Mouse (Mus musculus): ENCODE results near the gene Mettl17. TPM values are rescaled to one million over a fixed set of nuclear protein-coding genes. Genes with fewer than 3 reads are reported as not detected.
A peak's percentile ranks its signal among the peaks of the same experiment; 100 is the strongest.
"Not testable (repeated sequence)": the region's sequence is repeated elsewhere in the genome, so short reads cannot be mapped to it uniquely, and the experiment has no call there.

The Mettl17 gene
- polyA plus RNA-seq, 1 experiment from 2014 or later, result 75.2 TPM

DNA sequence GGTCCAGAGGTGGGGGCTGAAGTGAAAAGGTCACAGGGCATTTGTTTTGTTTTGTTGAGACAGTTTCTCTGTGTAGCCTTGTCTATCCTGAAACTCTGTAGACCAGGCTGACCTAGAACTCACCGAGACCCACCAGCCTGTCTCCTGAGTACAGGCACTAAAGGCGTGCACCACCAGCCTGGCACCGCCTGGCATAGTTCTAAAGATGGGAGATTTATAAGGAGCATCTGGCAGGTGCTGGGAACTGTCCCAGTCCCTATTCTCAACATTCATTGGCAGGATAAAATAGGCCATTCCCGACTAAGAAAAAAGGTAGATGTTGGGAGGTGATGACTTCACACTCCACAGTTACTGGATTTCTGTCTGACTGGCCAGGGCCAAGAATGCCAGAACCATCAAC, 34.3 kb downstream of the Mettl17 start:
- Histone ChIP-seq H3K27ac (replicated peaks) (no peak overlapping the region), H3K4me1 (replicated peaks) (peaks cover 4% of the 10 kb centered on the region), H3K9ac (no peak overlapping the region), H3K36me3 (no peaks in the 10 kb centered on the region), H3K4me3 (no peak overlapping the region), H3K4me2 (no peak overlapping the region), H3K27me3 (no peaks in the 10 kb centered on the region), H3K9me3 (no peaks in the 10 kb centered on the region)
- ATAC-seq (ENCODE audit: low FRiP score, low read depth), result no peak
- 88% methylated on average over 4 of the region's 4 CpGs for WGBS

DNA sequence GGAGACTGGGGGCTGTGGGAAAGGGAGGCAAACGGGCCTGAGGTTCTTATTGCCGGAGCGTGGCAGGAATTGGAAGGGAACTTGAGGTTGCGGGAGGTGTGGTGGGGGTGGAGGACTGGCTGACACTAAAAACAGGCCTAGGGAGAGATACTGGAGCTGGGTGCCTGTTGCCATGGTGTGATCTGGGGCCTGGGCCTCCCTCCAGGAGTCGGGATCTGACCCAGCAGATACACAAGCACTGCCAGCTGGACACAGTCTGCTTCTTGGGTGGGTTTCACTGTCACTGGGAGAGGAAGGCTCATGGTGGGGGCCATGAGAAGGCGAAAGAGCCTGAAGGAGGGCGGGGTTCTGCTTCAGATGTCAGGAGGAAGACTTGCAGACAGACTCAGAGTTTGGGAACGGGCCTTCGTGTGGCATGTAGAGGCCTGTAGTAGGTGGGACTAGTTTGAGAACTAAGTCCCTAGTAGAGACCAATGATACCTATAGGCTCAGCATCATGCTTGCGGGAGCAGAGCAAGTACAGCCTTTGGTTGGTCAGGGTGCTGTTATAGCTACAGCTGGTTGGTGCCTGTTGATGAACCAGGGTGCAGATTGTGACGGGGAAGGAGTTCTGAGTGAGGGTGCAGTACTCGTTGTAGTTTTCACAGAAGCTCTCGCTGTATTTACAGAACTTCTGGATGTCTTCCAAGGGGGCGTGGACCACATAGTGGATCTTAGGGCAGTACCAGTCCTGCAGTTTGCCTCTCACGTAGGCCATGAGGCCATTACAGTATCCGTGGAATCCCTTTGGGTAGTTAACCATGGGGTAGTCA, 37.3 kb downstream of the Mettl17 start:
- no peaks in the 10 kb centered on the region for H3K36me3 ChIP-seq
- no peaks in the 10 kb centered on the region for H3K4me1 ChIP-seq (replicated peaks)
- 81% methylated on average over 16 of the region's 16 CpGs for WGBS
- H3K27ac ChIP-seq (replicated peaks), result peak overlapping the region; percentile 76
- H3K27me3 ChIP-seq, result no peaks in the 10 kb centered on the region
- peak; percentile 87 for ATAC-seq (ENCODE audit: low FRiP score, low read depth)
- no peak overlapping the region for H3K4me3 ChIP-seq
- no peak overlapping the region for H3K9ac ChIP-seq
- H3K9me3 ChIP-seq, result no peaks in the 10 kb centered on the region
- H3K4me2 ChIP-seq, result no peak overlapping the region

DNA sequence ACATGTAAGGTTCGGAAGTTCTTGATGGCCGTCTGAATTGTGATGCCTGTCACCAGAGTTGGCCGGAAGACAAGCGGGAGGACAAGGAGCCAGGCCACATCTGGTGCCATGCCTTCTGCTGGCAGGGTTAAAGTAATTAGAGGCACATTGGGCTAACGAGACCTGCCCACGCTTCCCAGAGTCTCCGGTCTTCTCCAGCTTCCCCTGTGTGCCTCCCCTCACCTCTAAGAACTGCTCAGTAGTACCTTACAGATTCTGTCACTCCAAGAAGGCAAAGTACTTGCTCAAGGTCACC, 37.9 kb downstream of the Mettl17 start, which contains the start of gene Rnase13:
TSS of gene Rnase13 (minus strand) at position 203 of the 295 bp plus-strand sequence.
- no peak within 1 kb of the TSS for H3K4me2 ChIP-seq
- peak; percentile 5; the same call in 1 of the 2 replicates for ATAC-seq (ENCODE audit: low FRiP score, low read depth)
- H3K9me3 ChIP-seq, result no peaks in the 10 kb centered on the region
- no peaks in the 10 kb centered on the region for H3K4me1 ChIP-seq (replicated peaks)
- H3K36me3 ChIP-seq, result no peaks in the 10 kb centered on the region
- H3K4me3 ChIP-seq, result no peak within 1 kb of the TSS
- H3K27ac ChIP-seq (replicated peaks), result peak within 1 kb of the TSS; percentile 76
- WGBS, result 79% methylated on average over 7 of the region's 7 CpGs
- H3K9ac ChIP-seq, result no peak within 1 kb of the TSS
- H3K27me3 ChIP-seq, result no peaks in the 10 kb centered on the region

DNA sequence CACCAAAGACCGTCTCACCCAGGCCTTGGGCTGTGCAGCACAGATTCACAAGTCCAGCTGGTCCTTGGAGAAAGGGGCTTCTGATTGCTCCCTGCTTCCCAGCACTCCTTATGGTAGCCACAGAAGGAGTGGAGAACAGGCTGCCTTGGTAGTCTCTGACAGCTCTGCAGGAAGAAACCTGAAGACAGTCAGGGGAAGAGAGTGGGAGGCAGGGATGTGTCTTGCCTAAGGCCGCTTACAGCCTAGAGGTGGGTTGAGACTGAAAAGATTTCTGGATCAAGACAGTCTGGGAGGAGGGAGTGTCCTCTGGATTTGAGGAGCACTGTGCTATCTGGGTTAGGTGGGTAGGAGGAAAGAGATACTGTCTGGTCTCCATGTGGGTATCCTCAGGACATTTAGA, 38.3 kb downstream of the Mettl17 start:
- H3K27ac ChIP-seq (replicated peaks), result peak overlapping the region; percentile 46
- no peaks in the 10 kb centered on the region for H3K36me3 ChIP-seq
- no peak overlapping the region for H3K4me2 ChIP-seq
- no peak for ATAC-seq (ENCODE audit: low FRiP score, low read depth)
- WGBS, result 85% methylated on average over 2 of the region's 2 CpGs
- H3K4me1 ChIP-seq (replicated peaks), result no peaks in the 10 kb centered on the region
- H3K4me3 ChIP-seq, result no peak overlapping the region
- H3K27me3 ChIP-seq, result no peaks in the 10 kb centered on the region
- no peak overlapping the region for H3K9ac ChIP-seq
- H3K9me3 ChIP-seq, result no peaks in the 10 kb centered on the region

DNA sequence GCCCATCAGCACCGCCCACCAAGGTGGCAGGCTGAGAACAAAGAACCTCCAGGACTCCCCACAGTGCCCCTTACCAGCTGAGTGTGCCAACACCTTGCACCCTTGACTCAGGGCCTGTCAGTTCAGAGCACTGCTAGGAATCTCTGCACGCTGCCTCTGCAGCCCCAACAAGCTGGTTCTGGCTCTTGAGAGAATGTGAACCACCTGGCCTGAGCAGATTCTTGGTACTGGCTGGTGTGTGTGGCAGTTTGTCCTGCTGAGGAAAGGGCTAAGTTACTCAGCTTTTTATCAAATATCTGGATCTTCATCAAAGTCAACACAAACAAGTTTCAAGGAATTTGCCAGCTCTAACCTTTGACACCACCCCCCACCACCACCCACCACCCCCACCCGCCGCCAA, 38.9 kb downstream of the Mettl17 start:
- H3K36me3 ChIP-seq, result no peaks in the 10 kb centered on the region
- H3K4me2 ChIP-seq, result no peak overlapping the region
- no peak overlapping the region for H3K4me3 ChIP-seq
- H3K9ac ChIP-seq, result no peak overlapping the region
- no peaks in the 10 kb centered on the region for H3K4me1 ChIP-seq (replicated peaks)
- no peak overlapping the region for H3K27ac ChIP-seq (replicated peaks)
- WGBS, result 76% methylated on average over 4 of the region's 4 CpGs
- no peak for ATAC-seq (ENCODE audit: low FRiP score, low read depth)
- no peaks in the 10 kb centered on the region for H3K9me3 ChIP-seq
- no peaks in the 10 kb centered on the region for H3K27me3 ChIP-seq

DNA sequence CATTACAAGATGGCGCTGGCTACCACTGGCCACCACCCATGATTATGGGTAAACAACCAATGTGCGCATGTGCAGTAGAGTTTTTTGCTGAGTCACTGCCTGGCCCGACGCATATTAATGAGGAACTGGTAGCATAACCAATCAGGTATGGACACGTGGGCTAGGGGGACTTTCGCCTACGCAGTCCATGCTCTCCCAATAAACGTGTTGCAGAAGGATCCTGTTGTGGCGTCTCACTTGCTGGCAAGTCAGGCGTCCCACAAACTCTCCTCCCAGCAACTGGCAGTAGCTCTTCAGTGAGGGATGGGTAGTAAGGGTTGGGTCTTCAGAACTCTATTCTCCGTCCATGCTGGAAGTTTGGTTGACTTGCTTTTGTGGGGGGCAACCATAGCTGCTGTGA, 42.3 kb downstream of the Mettl17 start:
- H3K9me3 ChIP-seq; H3K9ac ChIP-seq; H3K4me2 ChIP-seq; H3K36me3 ChIP-seq; H3K4me1 ChIP-seq (replicated peaks); H3K4me3 ChIP-seq; ATAC-seq (ENCODE audit: low FRiP score, low read depth); H3K27me3 ChIP-seq; H3K27ac ChIP-seq (replicated peaks): not testable (repeated sequence)
- 96% methylated on average over 11 of the region's 11 CpGs for WGBS

DNA sequence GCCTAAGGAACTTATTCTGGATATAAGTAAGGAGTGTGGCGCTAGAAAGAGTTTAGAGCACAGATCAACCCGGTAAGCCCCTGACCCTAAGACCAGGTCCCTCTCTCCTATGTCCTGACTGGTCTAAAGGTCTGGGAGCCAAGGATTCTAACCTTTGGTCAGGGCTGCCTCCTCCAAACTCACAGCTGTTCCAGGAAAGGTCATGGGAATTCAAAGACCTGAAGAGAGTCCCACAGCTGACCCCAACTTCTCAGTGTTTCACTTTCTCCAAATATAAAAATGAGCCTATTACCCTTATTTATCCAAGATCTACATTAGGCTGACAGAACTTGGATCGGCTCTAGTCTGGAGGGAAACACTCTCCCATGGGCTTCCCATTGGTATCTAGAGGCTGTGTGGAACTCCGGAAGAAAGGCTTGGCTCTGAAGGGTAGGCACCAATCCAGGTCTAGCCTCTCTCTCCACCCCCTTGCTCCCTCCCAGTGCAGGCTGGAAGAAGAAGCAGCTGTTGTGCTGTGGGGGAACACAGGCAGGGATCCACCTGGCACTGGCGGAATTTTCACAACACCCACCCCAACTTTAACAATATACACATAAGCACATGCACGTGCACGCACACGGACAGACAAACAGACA, 44.8 kb downstream of the Mettl17 start:
- Histone ChIP-seq H3K9me3 (no peaks in the 10 kb centered on the region), H3K27ac (replicated peaks) (peak overlapping the region; percentile 59; the same call in 1 of the 2 replicates), H3K27me3 (no peaks in the 10 kb centered on the region), H3K4me3 (no peak overlapping the region), H3K36me3 (no peaks in the 10 kb centered on the region), H3K9ac (no peak overlapping the region), H3K4me2 (no peak overlapping the region), H3K4me1 (replicated peaks) (0 out of 2 replicates have a peak, but pooled peaks cover 4% of the 10 kb centered on the region)
- WGBS, result 65% methylated on average over 8 of the region's 8 CpGs
- ATAC-seq (ENCODE audit: low FRiP score, low read depth), result peak; percentile 70

DNA sequence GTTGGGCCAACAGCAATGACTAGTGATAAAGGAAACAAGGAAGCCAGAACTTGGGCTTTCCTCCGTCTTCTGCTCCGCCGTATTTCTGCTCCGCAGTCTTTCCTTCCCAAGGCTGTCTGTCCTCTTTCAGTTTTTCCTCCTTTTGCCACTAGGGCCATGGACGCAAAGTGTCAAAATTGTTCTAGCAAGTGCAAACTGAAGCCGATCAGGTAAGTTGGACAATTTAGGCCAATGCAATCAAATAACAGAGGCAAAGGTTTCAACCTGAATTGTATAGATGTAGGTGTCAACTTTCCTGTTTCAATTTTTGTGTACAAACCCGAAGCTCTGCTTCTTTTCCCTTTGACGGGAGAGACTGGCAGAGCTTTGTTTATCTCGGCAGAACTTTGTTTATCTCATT, 45.3 kb downstream of the Mettl17 start:
- Histone ChIP-seq H3K36me3 (no peaks in the 10 kb centered on the region), H3K27ac (replicated peaks) (peak overlapping the region; percentile 59; the same call in 1 of the 2 replicates), H3K9me3 (no peaks in the 10 kb centered on the region), H3K4me2 (no peak overlapping the region), H3K4me1 (replicated peaks) (0 out of 2 replicates have a peak, but pooled peaks cover 4% of the 10 kb centered on the region), H3K4me3 (no peak overlapping the region), H3K27me3 (no peaks in the 10 kb centered on the region), H3K9ac (no peak overlapping the region)
- WGBS, result 64% methylated on average over 9 of the region's 9 CpGs
- ATAC-seq (ENCODE audit: low FRiP score, low read depth), result no peak

DNA sequence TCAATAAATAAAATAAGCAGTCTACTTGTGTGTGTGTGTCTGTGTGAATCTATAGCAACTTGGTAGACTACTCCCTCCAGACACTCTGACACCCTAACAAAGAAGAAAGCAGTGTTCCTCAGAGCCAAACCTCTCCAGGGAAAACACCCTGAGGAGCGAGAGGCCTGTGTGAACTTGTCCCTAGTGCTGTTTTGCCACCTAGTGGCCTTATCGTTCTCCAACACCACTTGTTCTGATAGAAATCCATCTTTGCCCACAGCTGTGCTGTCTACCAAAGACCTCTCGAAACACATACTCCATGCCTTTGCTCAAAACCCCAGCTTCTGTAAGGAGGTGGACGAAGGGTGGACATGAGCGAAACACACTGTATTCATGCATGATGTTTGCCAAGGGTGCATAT, 46.2 kb downstream of the Mettl17 start:
- H3K27ac ChIP-seq (replicated peaks), result peak overlapping the region; percentile 59; the same call in 1 of the 2 replicates
- H3K9ac ChIP-seq, result no peak overlapping the region
- no peaks in the 10 kb centered on the region for H3K9me3 ChIP-seq
- peak; percentile 78 for ATAC-seq (ENCODE audit: low FRiP score, low read depth)
- no peaks in the 10 kb centered on the region for H3K36me3 ChIP-seq
- no peak overlapping the region for H3K4me2 ChIP-seq
- no peak overlapping the region for H3K4me3 ChIP-seq
- 34% methylated on average over 5 of the region's 5 CpGs for WGBS
- 0 out of 2 replicates have a peak, but pooled peaks cover 4% of the 10 kb centered on the region for H3K4me1 ChIP-seq (replicated peaks)
- no peaks in the 10 kb centered on the region for H3K27me3 ChIP-seq

DNA sequence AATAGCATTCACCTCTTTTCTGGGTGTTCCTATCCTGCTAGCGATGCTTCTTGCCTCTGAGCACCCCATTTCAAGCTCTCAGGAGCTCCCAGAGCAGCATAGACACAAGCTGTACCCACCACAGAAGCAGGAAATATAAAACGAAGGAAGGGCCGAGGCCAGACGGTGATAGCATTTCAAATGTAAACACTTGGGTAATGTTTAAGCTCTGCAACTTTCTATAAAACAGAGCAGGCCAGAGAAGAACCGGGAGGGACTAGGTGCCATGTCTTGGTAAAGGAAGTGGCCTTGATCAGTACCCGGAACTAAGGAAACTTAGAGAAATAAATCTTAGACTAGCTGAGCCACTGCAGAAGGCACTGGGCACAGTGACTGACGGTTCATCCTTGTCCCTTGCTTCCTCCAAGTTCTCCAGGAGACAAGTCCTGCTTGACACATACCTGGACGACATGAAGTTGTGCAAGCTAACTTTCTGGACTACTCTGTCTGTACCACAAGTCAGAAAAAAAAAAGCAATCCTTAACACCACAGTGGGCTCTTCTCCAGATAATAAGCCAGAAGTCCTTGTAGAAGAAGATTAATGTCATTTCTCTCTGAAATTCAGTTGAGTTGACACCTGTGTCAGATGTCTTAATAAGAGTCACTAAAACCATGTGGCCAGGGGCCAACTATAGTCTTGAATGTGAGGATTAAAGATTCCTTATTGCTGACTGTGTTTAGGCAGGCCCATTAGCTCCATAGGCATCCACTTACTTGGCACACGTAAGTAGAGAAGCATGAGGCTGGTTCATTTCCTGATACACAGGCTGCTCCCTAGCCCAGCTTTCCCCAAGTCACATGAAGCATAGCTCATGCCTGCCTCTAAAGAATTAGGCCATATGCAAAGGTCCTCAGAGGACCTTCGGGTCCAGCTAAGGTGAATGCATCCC, 47.7 kb downstream of the Mettl17 start:
- ATAC-seq (ENCODE audit: low FRiP score, low read depth), result no peak
- Histone ChIP-seq H3K4me2 (no peak overlapping the region), H3K36me3 (no peaks in the 10 kb centered on the region), H3K27ac (replicated peaks) (no peak overlapping the region), H3K4me3 (no peak overlapping the region), H3K27me3 (no peaks in the 10 kb centered on the region), H3K4me1 (replicated peaks) (0 out of 2 replicates have a peak, but pooled peaks cover 4% of the 10 kb centered on the region), H3K9me3 (no peaks in the 10 kb centered on the region), H3K9ac (no peak overlapping the region)
- WGBS, result 83% methylated on average over 10 of the region's 10 CpGs

DNA sequence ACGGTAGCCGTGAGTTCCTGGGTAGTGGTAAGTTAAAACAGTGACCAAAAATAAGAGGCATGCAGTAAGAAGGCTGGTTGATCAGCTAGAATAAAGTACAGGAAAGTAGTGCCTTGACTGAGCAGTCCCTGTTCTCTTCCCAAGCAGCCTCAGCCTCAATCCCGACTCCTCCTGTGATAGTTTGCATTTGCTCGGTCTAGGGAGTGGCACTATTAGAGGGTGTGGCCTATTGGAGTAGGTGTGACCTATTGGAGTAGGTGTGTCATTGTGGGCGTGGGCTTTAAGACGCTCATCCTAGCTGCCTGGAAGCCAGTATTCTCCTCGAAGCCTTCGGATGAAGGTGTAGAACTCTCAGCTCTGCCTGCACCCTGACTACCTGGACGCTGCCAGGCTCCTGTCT, 54.4 kb downstream of the Mettl17 start:
- no peaks in the 10 kb centered on the region for H3K27me3 ChIP-seq
- H3K9me3 ChIP-seq, result no peaks in the 10 kb centered on the region
- H3K9ac ChIP-seq, result no peak overlapping the region
- no peak for ATAC-seq (ENCODE audit: low FRiP score, low read depth)
- no peaks in the 10 kb centered on the region for H3K4me1 ChIP-seq (replicated peaks)
- H3K4me2 ChIP-seq, result no peak overlapping the region
- 92% methylated on average over 9 of the region's 9 CpGs for WGBS
- H3K27ac ChIP-seq (replicated peaks), result no peak overlapping the region
- no peaks in the 10 kb centered on the region for H3K36me3 ChIP-seq
- H3K4me3 ChIP-seq, result no peak overlapping the region

Measured in hindbrain, embryonic 15.5 days (tissue).